Mouse (Mus musculus): ENCODE measurements around the gene Sacm1l. TPM values are rescaled to one million over a fixed set of nuclear protein-coding genes. Genes with fewer than 3 reads are reported as not detected.

Gene Sacm1l
- polyA plus RNA-seq, 1 experiment from 2014 or later: 58.1 TPM

DNA sequence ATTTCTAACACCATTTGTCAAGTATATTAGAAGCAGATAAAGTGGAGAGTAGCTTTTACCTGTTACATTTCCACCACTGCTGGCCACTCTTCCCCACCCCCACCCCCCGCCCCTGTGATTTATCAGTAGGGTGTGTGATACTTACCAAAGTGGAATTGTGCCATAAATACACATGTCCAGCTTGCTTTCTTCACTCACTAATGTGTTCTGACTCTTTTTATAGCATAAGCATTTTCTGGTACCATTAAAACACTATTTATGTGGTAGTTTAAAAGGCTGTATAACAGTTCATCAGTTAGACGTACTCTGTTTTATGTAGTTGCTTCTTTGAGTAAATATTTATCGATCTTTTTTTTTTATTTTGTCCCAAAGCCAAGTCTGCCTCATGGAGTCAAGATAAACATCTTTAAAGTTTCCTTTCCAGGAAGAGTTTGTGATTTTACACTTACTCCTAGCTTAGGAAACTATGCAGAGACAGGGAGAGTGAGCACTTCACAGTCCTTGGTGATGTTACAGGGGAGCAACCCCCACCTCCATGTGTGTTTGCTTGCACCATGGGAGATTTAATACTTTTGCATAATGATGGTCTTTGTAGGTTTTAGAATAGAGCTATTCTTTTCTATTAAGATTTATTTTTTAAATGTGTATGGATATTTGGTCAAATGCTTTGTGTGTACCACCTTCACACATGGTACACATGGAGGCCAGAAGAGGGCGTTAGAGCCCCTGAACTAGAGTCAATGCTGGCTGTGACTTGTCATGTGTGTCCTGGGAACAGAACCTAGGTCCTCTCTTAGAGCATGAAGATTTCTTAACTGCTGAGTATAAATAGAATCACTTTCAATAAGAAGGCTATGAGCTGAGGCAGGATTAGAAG, 23.1 kb upstream of the Sacm1l start:
- Histone ChIP-seq H3K9ac (ENCODE audit: low read length) (no peak overlapping the region), H3K4me3 (ENCODE audit: low read length) (no peak overlapping the region), H3K4me1 (replicated peaks; ENCODE audit: control insufficient read depth, insufficient read depth, low read length) (peaks cover 36% of the 10 kb centered on the region), H3K36me3 (ENCODE audit: control insufficient read depth, insufficient read depth, low read length) (peaks cover 22% of the 10 kb centered on the region), H3K27me3 (ENCODE audit: control insufficient read depth, insufficient read depth, low read depth, low read length) (no peaks in the 10 kb centered on the region), H3K27ac (ENCODE audit: low read length) (peak overlapping the region; percentile 83), H3K9me3 (ENCODE audit: control insufficient read depth, low read length) (no peaks in the 10 kb centered on the region), H3K4me2 (ENCODE audit: low read depth, low read length) (peak overlapping the region; percentile 22; the same call in 1 of the 2 replicates)
- 33% methylated on average over 4 of the region's 4 CpGs for WGBS
- ATAC-seq (ENCODE audit: low read depth): peak; percentile 82

DNA sequence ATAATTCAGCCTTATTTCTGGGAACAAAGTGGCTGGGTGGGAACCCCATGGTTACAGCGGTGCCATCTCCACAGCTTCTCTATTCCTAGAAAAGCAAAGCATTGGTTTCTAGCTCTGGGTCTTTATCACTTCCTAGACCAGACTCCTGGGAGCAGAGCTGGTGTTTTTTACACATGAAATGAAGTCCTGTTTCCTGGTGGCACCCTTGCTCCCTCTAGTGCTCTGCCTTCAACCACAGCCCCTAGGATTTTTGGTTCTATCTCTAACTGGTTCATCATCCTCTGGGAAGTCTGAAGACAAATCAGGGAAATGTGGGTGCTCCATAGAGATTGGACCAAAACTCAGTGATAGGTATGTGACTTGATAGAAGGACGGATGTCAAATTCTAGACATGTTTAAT, 22.2 kb upstream of the Sacm1l start:
- Histone ChIP-seq H3K4me3 (ENCODE audit: low read length) (no peak overlapping the region), H3K4me2 (ENCODE audit: low read depth, low read length) (no peak overlapping the region), H3K27me3 (ENCODE audit: control insufficient read depth, insufficient read depth, low read depth, low read length) (no peaks in the 10 kb centered on the region), H3K9ac (ENCODE audit: low read length) (no peak overlapping the region), H3K27ac (ENCODE audit: low read length) (peak overlapping the region; percentile 83; the same call in 1 of the 2 replicates), H3K9me3 (ENCODE audit: control insufficient read depth, low read length) (no peaks in the 10 kb centered on the region), H3K36me3 (ENCODE audit: control insufficient read depth, insufficient read depth, low read length) (peaks cover 24% of the 10 kb centered on the region), H3K4me1 (replicated peaks; ENCODE audit: control insufficient read depth, insufficient read depth, low read length) (peaks cover 36% of the 10 kb centered on the region)
- ATAC-seq (ENCODE audit: low read depth): no peak
- 82% methylated on average over 2 of the region's 2 CpGs for WGBS

DNA sequence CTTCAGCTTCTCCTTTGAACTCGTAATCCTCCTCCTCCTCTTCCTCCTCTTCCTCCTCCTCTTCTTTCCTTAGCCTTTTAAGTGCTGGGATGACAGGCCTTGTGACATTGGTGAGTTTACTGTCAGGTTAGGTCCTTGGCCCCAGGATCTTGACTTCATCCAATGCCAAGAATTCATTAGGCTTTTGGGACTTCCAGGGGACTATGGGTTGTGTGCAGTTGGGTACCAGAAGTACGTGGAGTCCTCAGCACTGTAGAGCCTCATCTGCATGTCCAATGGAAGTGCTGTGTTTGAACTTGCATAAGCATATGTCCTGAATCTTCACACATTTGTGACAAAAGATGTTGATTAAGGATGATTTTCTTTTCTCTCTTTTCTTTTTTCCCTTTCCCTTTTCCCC, 20.6 kb upstream of the Sacm1l start:
- 82% methylated on average over 2 of the region's 2 CpGs for WGBS

DNA sequence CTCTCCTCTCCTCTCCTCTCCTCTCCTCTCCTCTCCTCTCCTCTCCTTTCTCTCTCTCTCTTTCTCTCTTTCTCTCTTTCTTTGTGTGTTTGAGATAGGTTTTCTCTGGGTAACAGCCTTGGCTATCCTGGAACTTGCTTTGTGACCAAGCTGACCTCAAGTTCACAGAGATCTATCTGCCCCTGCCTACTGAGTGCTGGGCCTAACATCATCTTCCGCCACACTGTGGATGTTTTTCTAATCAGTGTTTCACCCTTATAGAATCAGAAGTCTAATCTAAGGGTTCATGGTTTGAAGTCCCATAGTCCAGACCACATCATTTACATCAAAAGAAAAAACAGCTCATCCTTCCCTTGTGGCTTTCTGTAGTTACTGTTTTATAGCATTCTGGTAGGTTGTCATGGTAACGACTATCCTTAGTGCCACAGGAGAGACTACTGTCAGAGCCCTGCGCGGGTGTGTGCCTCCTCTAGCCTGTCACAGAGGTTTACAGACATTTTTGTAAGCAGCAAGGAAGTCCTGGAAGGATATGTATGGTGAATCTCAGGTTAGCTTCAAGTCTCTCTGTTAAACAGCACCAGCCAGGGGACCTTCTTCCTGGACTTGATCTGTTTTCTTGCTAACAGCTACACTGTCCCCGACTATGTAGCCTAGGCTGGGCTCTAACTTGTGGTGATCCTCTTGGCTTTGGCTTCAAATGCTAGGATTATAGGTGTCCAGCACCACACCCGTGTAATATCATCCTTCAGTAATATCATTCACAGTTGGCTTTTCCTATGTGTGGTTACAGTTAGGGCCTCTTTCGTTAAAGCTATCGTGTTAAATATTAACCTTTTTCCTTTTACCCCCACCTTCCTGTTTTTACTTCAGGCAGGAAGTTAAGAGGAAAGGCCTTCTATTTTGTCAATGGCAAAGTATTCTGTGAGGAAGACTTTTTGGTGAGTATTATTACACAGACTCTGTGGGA, 19.6 kb upstream of the Sacm1l start:
- WGBS: 62% methylated on average over 8 of the region's 8 CpGs
- H3K4me3 ChIP-seq (ENCODE audit: low read length): no peak overlapping the region
- H3K9ac ChIP-seq (ENCODE audit: low read length): no peak overlapping the region
- H3K4me1 ChIP-seq (replicated peaks; ENCODE audit: control insufficient read depth, insufficient read depth, low read length): peaks cover 25% of the 10 kb centered on the region
- peaks cover 16% of the 10 kb centered on the region for H3K36me3 ChIP-seq (ENCODE audit: control insufficient read depth, insufficient read depth, low read length)
- no peak for ATAC-seq (ENCODE audit: low read depth)
- no peaks in the 10 kb centered on the region for H3K27me3 ChIP-seq (ENCODE audit: control insufficient read depth, insufficient read depth, low read depth, low read length)
- H3K27ac ChIP-seq (ENCODE audit: low read length): peak overlapping the region; percentile 41
- no peak overlapping the region for H3K4me2 ChIP-seq (ENCODE audit: low read depth, low read length)
- H3K9me3 ChIP-seq (ENCODE audit: control insufficient read depth, low read length): no peaks in the 10 kb centered on the region

More for the DNA sequence above, 20.6 kb upstream of the Sacm1l start:
- peaks cover 30% of the 10 kb centered on the region for H3K4me1 ChIP-seq (replicated peaks; ENCODE audit: control insufficient read depth, insufficient read depth, low read length)
- no peak overlapping the region for H3K4me3 ChIP-seq (ENCODE audit: low read length)
- H3K27ac ChIP-seq (ENCODE audit: low read length): no peak overlapping the region
- H3K27me3 ChIP-seq (ENCODE audit: control insufficient read depth, insufficient read depth, low read depth, low read length): no peaks in the 10 kb centered on the region
- no peak for ATAC-seq (ENCODE audit: low read depth)
- no peaks in the 10 kb centered on the region for H3K9me3 ChIP-seq (ENCODE audit: control insufficient read depth, low read length)
- no peak overlapping the region for H3K4me2 ChIP-seq (ENCODE audit: low read depth, low read length)
- no peak overlapping the region for H3K9ac ChIP-seq (ENCODE audit: low read length)
- H3K36me3 ChIP-seq (ENCODE audit: control insufficient read depth, insufficient read depth, low read length): peaks cover 16% of the 10 kb centered on the region

DNA sequence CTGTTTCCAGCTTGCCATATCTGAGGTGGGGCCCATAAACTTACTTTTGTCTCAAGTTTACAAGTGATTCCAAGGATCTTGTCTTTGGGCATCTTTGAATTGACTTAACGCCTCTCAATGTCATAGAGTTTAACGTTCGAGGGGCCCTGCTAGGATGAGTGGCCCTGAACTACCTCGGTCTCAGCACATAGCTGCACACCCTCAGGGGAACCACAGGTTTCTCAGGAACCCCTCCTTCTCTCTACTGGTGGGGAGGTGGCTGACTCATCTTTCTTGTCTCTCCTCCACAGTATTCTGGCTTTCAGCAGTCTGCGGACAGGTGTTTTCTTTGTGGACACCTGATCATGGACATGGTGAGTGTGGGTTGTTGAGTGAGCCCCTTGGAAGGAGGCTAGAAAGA, 18.6 kb upstream of the Sacm1l start:
- ATAC-seq (ENCODE audit: low read depth): no peak
- Histone ChIP-seq H3K4me3 (ENCODE audit: low read length) (no peak overlapping the region), H3K4me2 (ENCODE audit: low read depth, low read length) (no peak overlapping the region), H3K27me3 (ENCODE audit: control insufficient read depth, insufficient read depth, low read depth, low read length) (no peaks in the 10 kb centered on the region), H3K9me3 (ENCODE audit: control insufficient read depth, low read length) (no peaks in the 10 kb centered on the region), H3K36me3 (ENCODE audit: control insufficient read depth, insufficient read depth, low read length) (peaks cover 16% of the 10 kb centered on the region), H3K27ac (ENCODE audit: low read length) (no peak overlapping the region), H3K9ac (ENCODE audit: low read length) (no peak overlapping the region), H3K4me1 (replicated peaks; ENCODE audit: control insufficient read depth, insufficient read depth, low read length) (peaks cover 15% of the 10 kb centered on the region)
- WGBS: 75% methylated on average over 5 of the region's 5 CpGs

DNA sequence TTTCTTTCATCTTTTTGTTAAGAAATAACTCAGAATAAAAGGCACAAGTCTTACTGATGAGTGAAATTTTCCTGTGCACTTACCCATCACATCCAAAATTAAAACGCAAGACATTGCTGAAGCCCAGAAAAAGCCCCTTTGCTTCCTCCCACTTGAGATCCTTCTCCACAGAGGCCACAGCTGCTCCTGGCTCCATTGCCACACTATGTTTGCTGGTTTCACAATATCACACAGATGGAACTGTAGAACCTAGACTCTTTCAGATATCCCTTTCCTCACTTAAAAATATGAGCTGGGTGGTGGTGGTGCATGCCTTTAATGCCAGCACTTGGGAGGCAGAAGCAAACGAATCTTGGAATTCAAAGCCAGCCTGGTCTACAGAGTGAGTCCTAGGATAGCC, 17.1 kb upstream of the Sacm1l start:
- peaks cover 5% of the 10 kb centered on the region for H3K4me1 ChIP-seq (replicated peaks; ENCODE audit: control insufficient read depth, insufficient read depth, low read length)
- H3K9me3 ChIP-seq (ENCODE audit: control insufficient read depth, low read length): no peaks in the 10 kb centered on the region
- WGBS: 76% methylated on average over 2 of the region's 2 CpGs
- peaks cover 22% of the 10 kb centered on the region for H3K36me3 ChIP-seq (ENCODE audit: control insufficient read depth, insufficient read depth, low read length)
- no peaks in the 10 kb centered on the region for H3K27me3 ChIP-seq (ENCODE audit: control insufficient read depth, insufficient read depth, low read depth, low read length)
- H3K4me2 ChIP-seq (ENCODE audit: low read depth, low read length): no peak overlapping the region
- no peak for ATAC-seq (ENCODE audit: low read depth)
- H3K4me3 ChIP-seq (ENCODE audit: low read length): no peak overlapping the region
- no peak overlapping the region for H3K9ac ChIP-seq (ENCODE audit: low read length)
- H3K27ac ChIP-seq (ENCODE audit: low read length): no peak overlapping the region

DNA sequence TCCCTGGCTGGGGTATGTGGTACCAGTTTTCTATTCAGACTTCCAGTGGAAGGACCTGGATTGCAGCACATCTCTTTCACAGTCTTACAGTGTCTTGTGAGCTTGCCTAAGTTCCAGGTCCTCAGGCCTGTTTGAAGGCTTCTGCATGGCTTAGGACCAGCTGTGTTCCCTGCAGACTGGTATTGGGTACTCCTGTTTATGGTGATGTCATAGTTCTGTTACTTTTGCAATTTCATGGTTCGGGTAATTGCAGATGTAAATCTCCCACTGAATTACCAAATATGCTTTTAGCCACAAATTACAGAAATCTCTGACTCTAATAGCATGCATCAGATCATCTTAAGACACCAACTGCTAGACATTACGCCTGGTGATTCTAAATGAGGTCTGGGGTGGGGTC, 14.5 kb upstream of the Sacm1l start:
- no peak overlapping the region for H3K4me2 ChIP-seq (ENCODE audit: low read depth, low read length)
- no peaks in the 10 kb centered on the region for H3K27me3 ChIP-seq (ENCODE audit: control insufficient read depth, insufficient read depth, low read depth, low read length)
- H3K27ac ChIP-seq (ENCODE audit: low read length): no peak overlapping the region
- H3K9me3 ChIP-seq (ENCODE audit: control insufficient read depth, low read length): no peaks in the 10 kb centered on the region
- H3K36me3 ChIP-seq (ENCODE audit: control insufficient read depth, insufficient read depth, low read length): peaks cover 29% of the 10 kb centered on the region
- no peak overlapping the region for H3K4me3 ChIP-seq (ENCODE audit: low read length)
- 83% methylated on average over 2 of the region's 2 CpGs for WGBS
- peaks cover 5% of the 10 kb centered on the region for H3K4me1 ChIP-seq (replicated peaks; ENCODE audit: control insufficient read depth, insufficient read depth, low read length)
- H3K9ac ChIP-seq (ENCODE audit: low read length): no peak overlapping the region
- ATAC-seq (ENCODE audit: low read depth): no peak

DNA sequence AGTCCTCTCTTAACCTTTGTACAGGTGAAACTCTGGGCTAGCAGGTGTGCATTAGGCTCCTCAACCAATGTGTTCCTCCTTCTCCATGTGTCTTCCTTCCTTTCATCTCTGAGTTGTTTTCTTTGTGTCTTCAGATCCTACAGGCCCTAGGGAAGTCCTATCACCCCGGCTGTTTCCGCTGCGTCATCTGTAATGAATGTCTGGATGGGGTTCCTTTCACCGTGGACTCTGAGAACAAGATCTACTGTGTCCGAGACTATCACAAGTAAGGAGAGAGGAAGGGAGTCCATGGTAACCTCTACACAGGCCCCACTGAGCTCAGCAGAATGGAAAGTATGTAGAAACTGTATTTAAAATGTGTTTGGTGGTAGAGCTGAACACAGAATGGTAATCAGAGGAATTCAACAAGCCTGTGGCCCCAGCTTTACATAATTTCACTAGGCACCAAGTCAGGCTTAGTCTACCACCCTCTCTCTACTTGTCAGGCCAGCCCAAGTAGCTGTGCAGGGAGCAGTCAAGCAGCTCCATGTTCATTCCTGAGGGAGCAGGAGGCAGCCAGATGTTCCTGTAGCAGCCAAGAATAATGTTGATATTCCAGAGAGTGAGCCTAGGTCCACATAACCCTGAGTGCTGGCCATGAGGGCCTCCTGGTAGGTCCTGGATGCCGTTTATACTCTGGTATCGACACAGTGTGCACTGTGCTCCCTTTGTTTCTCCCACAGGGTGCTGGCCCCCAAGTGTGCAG, 12.7 kb upstream of the Sacm1l start:
- ATAC-seq (ENCODE audit: low read depth): no peak
- 89% methylated on average over 7 of the region's 7 CpGs for WGBS
- no peak overlapping the region for H3K4me2 ChIP-seq (ENCODE audit: low read depth, low read length)
- no peak overlapping the region for H3K4me3 ChIP-seq (ENCODE audit: low read length)
- H3K9me3 ChIP-seq (ENCODE audit: control insufficient read depth, low read length): no peaks in the 10 kb centered on the region
- H3K36me3 ChIP-seq (ENCODE audit: control insufficient read depth, insufficient read depth, low read length): peaks cover 14% of the 10 kb centered on the region
- H3K27me3 ChIP-seq (ENCODE audit: control insufficient read depth, insufficient read depth, low read depth, low read length): no peaks in the 10 kb centered on the region
- H3K9ac ChIP-seq (ENCODE audit: low read length): no peak overlapping the region
- peaks cover 3% of the 10 kb centered on the region for H3K4me1 ChIP-seq (replicated peaks; ENCODE audit: control insufficient read depth, insufficient read depth, low read length)
- H3K27ac ChIP-seq (ENCODE audit: low read length): no peak overlapping the region

Measured in lung, embryonic 16.5 days (tissue).